Mouse (Mus musculus): ENCODE measurements at regions not wholly inside any gene's neighbourhood (a gene's known extent, or its start where the extent isn't known, plus 50 kb on each side); places are given as distances from the start of the nearest gene placed in this dataset.
A peak's percentile ranks its signal among the peaks of the same experiment; 100 is the strongest.

- no peak for DNase-seq (ENCODE audit: low spot score in 2 of 2)
Observed at GRCm38 (mm10) chr11:44219971-44220370, 179.9 kb upstream of the Il12b start.

DNA sequence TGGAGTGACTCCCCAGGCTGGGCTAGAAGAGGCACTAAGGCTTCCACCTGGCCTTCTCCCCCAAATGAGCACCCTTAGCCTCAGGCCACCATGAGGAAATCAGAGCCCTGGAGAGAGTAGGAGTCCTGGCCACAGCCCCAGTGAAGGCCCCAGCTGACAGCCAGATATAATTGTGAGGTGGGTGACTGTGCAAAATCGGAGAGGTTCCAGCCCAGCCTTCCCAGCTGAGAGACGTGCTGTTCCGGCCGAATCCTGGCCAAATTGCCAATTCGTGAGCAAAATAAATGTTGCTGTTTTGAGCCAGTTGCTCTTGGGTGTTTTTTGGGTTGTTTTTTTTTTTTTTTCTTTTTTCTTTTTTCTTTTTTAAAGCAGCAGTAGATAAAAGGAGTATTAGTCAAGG lies 169.9 kb upstream of the Il12b start:
- DNase-seq (ENCODE audit: low spot score in 2 of 2), result peak; percentile 52 to 54

DNA sequence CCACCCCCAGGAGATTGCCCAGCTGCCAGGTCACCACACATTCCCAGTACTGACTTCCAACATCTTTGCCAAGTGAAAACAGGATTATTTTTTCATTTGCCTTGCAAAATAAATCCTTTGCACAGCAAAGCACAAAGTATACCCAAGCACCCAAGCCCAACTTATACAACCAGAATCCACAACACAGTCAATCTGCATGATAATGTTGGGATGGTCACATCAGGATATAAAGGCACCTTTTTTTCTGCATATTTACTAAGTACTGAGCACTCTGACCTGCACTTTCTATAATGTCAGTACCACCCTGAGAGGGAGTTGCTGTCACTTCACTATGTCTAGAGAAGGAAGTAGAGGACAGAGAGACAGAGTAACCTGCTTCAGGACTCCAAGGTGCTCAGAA lies 164.4 kb upstream of the Il12b start:
- DNase-seq (ENCODE audit: low spot score in 2 of 2), result no peak

- DNase-seq (ENCODE audit: low spot score in 2 of 2), result no peak
Observed at GRCm38 (mm10) chr11:44238051-44238450, 161.8 kb upstream of the Il12b start.

DNA sequence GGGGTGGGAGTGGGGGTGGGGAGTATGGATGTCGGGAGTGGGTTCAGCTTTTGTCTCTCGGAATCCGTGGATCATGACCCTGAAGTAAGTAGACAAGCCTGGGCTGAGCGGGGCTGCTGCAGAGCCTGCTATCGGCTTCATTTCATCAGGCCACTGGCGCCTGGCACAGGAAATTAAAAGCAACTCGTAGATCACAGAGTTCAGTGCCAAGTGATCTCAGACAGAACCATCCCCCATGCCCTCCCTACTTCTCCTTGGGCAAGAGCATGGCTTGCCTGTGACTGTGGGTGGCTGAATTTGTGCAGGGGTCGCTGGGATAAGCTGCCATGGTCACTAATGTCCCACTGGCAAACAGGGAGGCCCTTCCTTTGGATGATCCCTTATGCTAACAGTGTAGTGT lies 161.3 kb upstream of the Il12b start:
- DNase-seq (ENCODE audit: low spot score in 2 of 2), result no peak

GRCm38 (mm10) chr11:44243184-44243583 lies 156.7 kb upstream of the Il12b start:
- DNase-seq (ENCODE audit: low spot score in 2 of 2), result no peak

GRCm38 (mm10) chr11:44251821-44252220 lies 148.0 kb upstream of the Il12b start:
- DNase-seq (ENCODE audit: low spot score in 2 of 2), result no peak

DNA sequence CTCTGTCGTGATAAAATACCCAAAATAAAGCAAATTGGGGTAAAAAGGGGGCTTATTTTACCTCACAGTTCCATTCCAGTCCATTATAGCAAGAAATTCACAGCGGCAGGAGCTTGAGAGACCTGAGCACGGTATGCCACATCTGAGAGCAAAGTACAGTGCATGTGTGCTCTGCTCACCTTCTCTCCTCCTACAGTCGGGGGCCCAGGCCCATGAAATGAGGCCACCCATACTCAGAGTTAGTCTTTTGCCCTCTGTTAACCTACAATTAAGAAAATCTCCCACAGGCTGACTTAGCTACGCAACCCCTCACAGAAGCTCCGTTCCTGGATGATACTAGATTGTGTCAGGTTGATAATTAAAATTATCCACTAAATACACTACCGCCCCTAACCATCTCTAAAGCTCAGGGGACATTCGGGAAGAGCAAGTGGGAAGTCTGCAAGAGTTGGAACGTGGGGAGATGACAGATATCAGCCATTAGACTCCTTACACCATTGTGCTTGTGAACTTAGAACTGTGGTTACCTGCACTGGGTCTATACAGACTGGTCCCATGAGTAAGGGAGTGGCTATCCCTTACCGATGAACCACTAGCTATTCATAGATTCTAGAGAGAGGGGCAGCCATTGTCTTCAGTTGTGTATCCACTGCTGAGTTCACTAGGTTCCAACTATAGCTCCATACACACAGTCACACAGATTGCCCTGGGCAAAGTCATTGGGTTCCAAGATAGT lies 139.3 kb upstream of the Il12b start:
- no peak for DNase-seq (ENCODE audit: low spot score in 2 of 2)

GRCm38 (mm10) chr11:44261657-44262056 lies 138.2 kb upstream of the Il12b start:
- no peak for DNase-seq (ENCODE audit: low spot score in 2 of 2)

GRCm38 (mm10) chr11:44262571-44262970 lies 137.3 kb upstream of the Il12b start:
- DNase-seq (ENCODE audit: low spot score in 2 of 2), result no peak

GRCm38 (mm10) chr11:44272268-44272667 lies 127.6 kb upstream of the Il12b start:
- DNase-seq (ENCODE audit: low spot score in 2 of 2), result no peak

DNA sequence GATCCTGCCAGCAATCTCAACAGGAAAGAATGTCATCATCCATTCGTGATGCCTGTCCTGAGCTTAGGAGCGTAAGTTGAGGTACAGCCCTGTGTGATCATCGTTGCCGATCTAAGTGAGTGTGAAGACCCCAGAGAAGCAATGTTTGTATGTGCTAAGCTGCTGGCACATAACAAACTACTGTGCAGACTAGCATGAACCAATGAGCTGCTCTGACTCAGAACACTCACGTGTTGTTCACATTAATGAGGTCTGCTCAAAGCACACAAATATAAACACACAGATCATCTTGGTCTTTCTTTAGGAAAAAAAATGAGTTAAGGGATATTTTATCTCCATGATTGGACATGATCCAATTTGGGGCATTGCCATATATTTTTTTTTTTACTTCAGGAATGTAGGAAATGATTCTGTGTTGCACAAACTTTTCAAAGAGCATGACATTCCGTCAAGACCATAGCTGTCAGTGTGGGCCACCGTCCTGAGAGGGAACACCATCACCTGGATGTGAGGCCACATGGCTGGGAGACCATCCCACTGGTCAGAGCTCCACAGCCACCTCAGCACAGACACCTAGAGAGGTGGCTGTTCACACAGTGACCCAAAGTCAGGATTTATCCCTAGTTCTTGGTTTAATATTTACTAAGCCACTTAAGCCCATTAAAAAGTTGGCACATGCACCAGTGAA lies 121.2 kb upstream of the Il12b start:
- DNase-seq (ENCODE audit: low spot score in 2 of 2), result no peak

GRCm38 (mm10) chr11:44285961-44286360 lies 113.9 kb upstream of the Il12b start:
- no peak for DNase-seq (ENCODE audit: low spot score in 2 of 2)

DNA sequence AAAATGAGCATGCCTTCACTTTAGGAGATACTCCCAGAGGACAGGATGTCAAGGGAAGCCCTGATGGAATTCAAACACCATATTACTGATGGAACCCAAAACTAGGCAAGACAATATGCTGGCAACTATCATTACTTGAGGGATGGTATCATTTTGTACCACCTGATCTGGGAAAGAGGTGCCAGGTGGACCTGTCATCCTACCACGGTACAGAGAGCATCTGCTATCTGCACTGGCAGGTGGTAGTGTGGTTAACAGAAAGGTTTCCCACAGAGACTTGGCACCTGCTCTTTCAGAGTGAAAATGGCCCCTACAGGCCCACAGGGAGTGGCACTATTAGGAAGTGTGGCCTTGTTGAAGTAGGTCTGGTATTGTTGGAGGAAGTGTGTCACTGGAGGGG lies 111.0 kb upstream of the Il12b start:
- DNase-seq (ENCODE audit: low spot score in 2 of 2), result no peak

- DNase-seq (ENCODE audit: low spot score in 2 of 2), result no peak
Observed at GRCm38 (mm10) chr11:44303786-44304185, 96.1 kb upstream of the Il12b start.

DNA sequence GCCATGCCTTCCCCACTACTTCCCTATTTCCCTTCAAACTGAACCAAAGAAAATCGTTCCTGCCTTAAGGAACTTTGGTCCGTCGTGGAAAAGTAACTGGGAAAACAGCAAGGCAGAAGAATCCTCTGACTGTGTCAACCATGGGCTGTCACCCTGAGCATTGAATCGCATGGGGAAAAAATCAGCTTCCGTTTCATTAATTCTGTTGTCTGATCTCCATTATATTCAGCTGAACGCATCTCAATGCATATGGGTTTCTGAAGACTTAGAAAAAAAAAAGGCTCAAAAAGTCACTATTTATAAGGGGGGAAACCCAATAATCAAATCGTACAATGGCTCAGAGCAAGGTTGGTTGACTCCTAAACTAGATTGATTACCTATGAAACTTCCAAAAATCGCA lies 83.8 kb upstream of the Il12b start:
- DNase-seq (ENCODE audit: low spot score in 2 of 2), result no peak

DNA sequence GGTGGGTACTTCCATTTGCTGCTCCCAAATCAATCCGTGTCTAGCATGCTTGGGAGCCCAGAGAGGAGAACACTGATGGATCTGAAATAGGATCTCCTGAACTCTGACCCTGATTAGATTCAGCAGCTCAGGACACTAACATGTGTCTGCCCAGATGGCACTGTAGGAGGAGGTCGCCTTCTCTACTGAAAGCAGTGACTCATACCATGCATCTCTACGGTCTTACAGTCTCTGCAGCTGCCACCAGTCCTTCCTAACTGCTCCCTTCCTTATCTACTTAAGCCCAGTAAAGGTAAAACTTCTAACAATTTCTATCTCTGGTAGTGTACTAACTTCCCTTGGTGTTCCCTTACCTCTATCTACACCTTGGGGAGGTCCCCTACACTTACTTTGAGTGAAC lies 80.7 kb upstream of the Il12b start:
- DNase-seq (ENCODE audit: low spot score in 2 of 2), result no peak

DNA sequence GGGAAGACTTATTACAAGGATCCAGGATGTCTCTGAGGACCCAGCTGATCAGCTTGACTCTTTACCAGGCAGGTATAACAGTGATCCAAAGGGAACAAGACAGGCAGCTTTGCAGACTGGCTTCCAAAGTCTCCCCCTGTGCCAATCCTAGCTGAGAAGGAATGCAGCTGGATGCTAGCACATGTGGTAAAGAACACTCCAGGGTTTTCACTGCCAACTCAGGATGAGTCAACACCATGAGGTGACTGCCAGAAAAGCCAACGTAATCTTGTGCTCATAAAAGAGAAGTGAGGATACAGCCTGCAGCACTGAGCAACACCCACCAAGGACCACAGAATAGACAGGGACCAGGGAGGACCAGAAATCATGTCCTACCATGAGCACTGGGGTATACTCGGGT lies 76.5 kb upstream of the Il12b start:
- DNase-seq (ENCODE audit: low spot score in 2 of 2), result no peak

DNA sequence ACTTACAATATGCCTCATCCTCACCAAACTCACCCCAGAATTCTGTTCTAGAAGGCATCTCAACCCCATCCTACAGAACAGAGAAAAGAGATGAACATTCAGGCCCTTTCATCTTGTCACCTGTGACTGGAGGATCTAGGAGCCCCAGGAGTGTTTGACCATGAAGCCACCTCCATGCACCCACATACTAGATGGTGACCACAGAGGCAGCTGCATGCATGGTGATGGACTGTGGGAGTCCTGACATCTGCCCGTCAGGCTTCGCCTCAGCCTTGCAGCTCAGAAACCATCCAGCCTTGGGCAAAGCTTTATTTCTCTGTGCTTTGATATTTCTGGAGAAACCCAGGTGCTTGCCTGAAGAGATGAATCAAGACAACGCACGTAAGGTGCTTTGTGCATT lies 74.8 kb upstream of the Il12b start:
- DNase-seq (ENCODE audit: low spot score in 2 of 2), result no peak

DNA sequence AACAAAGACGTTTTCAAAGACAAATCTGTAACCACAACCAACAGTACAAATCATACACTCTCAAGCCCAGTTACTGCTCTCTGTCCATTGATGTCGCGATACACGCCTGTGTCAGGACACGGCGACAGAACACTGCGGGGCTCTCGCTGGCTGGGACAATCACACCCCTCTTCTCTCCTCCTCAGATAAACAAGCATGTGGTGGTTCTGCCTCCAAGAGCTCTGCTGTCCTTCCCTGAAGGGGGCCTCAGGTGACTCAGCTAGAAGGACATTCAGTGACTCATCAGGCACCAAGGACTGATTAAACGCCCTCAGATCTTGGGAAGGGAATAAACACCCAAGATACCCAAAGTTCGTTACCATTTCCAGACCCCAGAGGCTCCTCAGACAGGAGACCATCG lies 74.3 kb upstream of the Il12b start:
- DNase-seq (ENCODE audit: low spot score in 2 of 2), result no peak

- no peak for DNase-seq (ENCODE audit: low spot score in 2 of 2)
Observed at GRCm38 (mm10) chr11:44329503-44329902, 70.4 kb upstream of the Il12b start.

DNA sequence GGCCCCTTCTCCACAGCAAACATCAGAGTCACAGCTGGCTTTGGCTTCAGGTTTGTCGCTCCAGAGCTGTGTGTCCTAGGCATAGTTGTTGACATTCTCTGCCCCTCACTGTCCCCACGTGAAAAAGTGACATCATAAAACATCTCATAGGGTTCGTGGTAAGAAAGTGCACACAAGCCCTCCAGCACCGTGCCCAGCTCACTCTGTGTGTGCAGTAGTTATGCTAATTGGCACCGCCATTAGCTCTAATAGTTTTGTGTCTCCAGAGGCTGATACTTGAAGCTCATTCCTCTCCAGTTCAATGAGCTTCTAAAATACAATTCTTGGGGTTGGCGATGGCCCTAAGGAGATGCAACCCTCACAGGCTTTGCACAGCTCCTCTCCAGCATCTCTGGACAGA lies 69.4 kb upstream of the Il12b start:
- DNase-seq (ENCODE audit: low spot score in 2 of 2), result no peak

Measured in layer of hippocampus, postnatal 10 days (tissue).